Mouse (Mus musculus): ENCODE measurements around the gene Ndufb7.
"Not testable (repeated sequence)": the region's sequence is repeated elsewhere in the genome, so short reads cannot be mapped to it uniquely, and the experiment has no call there.

The Ndufb7 gene

GRCm38 (mm10) chr8:83576516-83576895, 10.0 kb downstream of the Ndufb7 start:
- DNase-seq (ENCODE audit: low spot score): no peak

DNA sequence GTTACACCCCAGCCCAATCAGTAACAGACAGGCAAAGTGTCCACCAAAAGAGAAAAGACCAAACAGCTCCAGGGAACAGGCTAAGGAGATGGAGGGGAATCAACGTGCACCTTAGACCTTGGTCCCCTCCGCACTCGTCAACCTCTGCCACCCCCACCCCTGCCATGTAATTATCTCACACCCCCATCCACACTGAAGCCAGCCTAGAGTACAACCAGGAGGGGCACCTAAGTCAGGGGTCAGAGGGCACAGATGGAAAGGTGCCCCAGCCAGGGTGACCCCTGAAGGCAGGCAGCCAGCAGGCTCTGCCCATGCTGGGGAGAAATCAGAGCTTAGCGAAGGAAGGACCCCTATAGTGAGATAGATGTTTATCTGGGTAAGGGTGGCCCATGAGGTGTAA, 10.4 kb downstream of the Ndufb7 start:
- DNase-seq (ENCODE audit: low spot score): no peak

GRCm38 (mm10) chr8:83577384-83577791, 10.9 kb downstream of the Ndufb7 start:
- DNase-seq (ENCODE audit: low spot score): no peak

DNA sequence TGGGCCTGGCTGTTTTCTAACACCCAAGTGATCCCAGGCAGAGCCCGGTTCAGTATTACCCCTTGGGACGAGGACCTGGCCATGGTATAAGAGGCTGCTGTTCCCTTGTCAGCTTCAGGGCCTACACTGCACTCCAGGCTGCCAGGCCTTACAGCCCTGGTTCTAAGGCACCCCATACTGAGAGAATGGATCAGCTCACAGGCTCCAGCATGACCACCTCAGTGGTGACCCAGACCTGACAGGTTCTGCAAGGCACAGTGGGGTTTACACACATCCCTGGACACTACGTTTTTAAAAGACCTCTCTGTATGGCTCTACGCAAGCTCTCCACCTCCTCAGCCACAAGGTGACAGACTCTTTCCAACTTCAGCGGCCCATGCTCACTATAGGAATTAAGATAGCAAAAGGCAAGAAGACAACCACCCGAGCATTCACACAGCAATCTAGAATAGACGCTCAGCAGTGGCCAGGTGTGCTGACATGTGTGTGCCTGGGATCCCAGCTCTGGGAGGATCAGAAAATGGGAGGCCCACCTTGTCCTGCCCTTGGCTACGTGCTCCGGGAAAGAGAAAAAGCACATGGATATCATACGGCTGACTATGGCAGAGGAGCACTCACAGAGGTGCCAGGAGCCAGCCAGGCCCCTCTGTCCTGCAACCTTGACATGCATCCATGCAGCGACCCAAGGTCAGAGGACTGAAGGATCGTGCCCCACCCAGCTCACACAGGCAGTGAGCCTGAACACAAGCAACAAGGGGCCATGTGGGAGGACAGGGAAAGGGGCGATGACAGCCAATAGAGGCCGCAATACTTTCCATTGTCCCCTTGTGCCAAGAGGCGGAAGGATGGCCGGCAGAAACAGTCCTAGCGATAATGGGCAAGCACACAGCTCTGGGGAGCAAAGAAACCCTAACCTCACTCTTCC, 11.9 kb downstream of the Ndufb7 start:
- DNase-seq (ENCODE audit: low spot score): no peak

DNA sequence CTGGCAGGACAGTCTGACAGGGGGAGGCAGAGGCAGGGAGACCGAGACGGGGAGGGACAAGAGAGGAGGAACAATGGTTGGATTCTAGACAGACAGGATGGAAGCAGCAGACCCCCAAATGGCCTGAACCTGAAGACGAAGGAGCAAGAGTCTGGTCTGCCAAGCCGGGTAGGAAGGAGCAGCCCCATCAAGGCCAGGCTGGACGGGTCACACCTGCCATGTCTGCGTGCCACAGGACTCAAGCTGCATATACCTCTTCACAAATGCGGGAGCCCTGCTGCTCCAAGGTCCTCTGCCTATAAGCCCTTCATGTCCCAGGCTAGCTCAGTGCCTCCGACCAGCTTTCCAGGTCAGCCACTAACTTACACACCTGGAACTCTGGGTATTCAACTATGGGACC, 13.2 kb downstream of the Ndufb7 start:
- no peak for DNase-seq (ENCODE audit: low spot score)

DNA sequence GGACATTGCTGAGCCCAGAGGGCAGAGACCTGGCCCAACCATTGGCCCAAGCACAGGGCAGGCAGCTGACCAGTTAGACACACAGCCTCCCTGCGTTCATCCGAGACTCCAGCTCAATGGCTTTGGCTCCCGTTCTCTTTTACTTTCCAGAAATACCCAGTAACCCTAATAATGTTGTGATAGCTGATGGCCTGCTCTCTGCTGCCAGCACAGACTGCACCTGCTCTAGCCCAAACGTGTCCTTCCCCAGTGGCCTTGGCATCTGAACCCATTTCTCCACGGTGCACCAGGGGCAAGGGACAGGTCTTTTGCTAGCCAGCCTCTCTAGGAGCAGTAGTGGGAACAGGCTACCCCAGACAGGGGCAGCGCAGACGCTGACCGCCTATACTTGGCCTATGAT, 14.4 kb downstream of the Ndufb7 start:
- no peak for DNase-seq (ENCODE audit: low spot score)

DNA sequence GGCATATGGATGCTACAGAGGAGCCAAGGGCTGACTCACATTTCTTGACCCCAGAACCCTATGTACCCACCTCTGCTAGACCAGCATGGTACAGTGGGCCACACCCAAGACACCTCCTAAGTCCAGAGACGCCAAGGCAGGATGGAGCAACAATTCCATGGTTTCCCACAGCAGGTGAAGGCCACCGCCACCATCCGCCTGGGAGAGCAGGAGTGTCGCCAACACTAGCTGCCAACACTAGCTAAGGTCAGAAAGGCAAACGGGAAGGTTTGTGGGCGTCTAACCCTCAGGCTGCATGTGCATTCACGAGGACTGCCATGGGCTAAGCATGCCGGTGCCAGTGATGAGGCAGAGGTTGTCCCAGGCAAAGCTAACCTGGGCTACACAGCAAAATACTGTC, 15.8 kb downstream of the Ndufb7 start:
- no peak for DNase-seq (ENCODE audit: low spot score)

- no peak for DNase-seq (ENCODE audit: low spot score)
Measured at GRCm38 (mm10) chr8:83583236-83583635, 16.8 kb downstream of the Ndufb7 start.

GRCm38 (mm10) chr8:83584771-83585170, 18.3 kb downstream of the Ndufb7 start:
- DNase-seq (ENCODE audit: low spot score): no peak

DNA sequence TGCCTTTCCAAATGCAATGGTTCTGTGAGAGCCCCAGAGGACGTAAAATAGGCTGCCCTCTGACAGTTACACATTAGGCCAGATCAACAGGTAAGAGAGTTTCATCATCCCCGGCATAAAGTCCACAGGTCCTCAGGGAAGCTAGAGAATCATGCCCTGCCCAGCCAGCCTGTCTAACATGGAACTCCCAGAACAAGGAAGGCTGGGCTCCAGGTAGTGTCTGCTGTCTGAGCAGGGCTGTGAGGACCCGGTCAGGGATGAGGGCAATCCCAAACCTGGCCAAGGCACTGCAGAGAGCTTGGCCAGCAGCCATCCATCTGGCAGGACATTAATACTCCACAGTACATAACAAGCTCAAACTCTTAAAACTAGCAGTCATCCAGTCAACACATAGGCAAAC, 18.9 kb downstream of the Ndufb7 start:
- no peak for DNase-seq (ENCODE audit: low spot score)

- DNase-seq (ENCODE audit: low spot score): no peak
Measured at GRCm38 (mm10) chr8:83587644-83588043, 21.2 kb downstream of the Ndufb7 start.

DNA sequence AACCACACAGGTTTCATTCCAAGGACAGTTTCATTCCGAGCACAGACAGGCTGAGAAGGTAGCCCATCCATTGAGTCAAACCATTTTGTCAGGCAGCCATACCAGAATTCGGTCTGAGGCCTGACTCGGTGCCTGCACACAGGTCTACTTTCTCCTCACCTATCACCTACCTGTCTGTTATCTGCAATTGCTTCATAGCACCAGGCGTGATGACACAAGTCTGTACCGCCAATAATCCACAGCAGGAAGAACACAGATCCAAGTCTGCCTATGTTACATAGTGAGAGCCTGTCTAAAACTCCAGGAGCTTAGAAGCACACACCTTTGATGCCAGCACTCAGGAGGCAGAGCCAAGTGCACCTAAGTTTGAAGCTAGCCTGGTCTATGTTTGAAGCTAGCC, 22.4 kb downstream of the Ndufb7 start:
- DNase-seq (ENCODE audit: low spot score): no peak

GRCm38 (mm10) chr8:83590488-83591023, 24.1 kb downstream of the Ndufb7 start:
- DNase-seq (ENCODE audit: low spot score): no peak

- no peak for DNase-seq (ENCODE audit: low spot score)
Measured at GRCm38 (mm10) chr8:83592682-83593081, 26.2 kb downstream of the Ndufb7 start.

DNA sequence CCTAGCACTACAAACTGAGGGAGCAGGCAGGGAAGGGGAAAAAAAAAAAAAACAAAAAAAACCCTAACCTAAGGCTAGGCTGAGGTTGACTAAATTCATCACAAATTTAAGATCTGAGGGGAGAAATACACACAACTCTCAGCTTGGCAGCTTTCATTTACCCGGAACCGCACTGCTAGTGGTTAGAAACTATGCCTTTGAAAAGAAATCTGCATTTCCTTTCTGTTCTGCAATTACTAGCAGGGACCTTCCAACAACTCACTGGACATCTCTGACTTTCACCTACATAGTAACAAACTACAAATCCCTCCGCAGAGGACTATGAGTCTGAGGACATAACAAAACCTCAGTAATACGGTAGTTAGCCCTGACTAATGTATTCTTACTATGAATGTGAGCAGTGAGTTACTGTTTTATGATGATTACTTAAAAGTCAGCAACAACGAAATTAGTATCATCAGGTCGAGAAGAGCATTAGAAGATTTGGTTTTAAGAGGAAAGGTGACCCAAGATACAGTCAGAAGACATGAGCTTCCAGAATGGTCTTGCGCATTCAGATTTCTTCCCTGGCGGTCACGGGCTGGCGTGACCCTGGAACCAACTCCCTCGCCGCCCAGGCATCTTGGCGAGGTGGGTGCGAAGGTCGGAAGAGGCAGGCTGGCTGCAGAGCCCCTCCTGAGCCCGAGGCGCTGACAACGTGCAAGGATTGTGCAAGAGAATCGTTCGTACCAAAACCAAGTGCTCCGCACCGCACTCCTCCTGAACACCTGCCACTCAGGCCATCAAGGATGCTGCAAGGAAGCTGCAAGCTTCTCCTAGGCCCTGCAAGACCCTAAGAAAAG, 27.1 kb downstream of the Ndufb7 start:
- no peak for DNase-seq (ENCODE audit: low spot score)

- peak; percentile 83 for DNase-seq (ENCODE audit: low spot score)
Measured at GRCm38 (mm10) chr8:83594167-83595049, 27.9 kb downstream of the Ndufb7 start.

- DNase-seq (ENCODE audit: low spot score): not testable (repeated sequence)
Measured at GRCm38 (mm10) chr8:83595050-83595345, 28.5 kb downstream of the Ndufb7 start.

- DNase-seq (ENCODE audit: low spot score): no peak
Measured at GRCm38 (mm10) chr8:83596369-83596768, 29.9 kb downstream of the Ndufb7 start.

DNA sequence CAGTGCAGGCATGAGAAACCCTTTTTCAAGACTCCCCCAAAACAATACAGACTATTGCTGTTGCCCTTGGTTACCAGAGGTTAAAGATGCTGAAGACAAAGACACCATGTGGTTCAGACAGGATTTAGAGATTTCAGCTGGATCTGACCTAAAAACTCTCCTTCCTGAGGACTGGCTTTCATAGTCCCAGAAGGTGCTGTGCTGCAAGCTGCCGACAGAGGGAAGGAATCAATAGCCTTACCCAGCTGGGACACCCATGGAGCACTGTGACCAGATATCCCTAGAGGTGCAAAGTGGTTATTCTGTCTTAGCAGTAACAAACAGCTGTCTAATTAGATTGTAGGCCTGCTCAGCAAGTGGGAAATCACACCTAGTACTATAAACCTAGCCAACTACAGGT, 31.7 kb downstream of the Ndufb7 start:
- no peak for DNase-seq (ENCODE audit: low spot score)

- no peak for DNase-seq (ENCODE audit: low spot score)
Measured at GRCm38 (mm10) chr8:83599814-83600213, 33.3 kb downstream of the Ndufb7 start.

GRCm38 (mm10) chr8:83602650-83603029, 36.2 kb downstream of the Ndufb7 start:
- DNase-seq (ENCODE audit: low spot score): no peak

Measured in spleen, adult 12 weeks (tissue).